Mouse (Mus musculus) adrenal gland, postnatal 36 days (tissue): ENCODE measurements around the gene Stab1. TPM values are rescaled to one million over a fixed set of nuclear protein-coding genes. Genes with fewer than 3 reads are reported as not detected.

Experiments
- DNase-seq, 2 experiments: peaks; one replicate each; pipeline ENCODE4 v3.0.0; 2021; ENCODE audit warnings: mixed read lengths in 1 of 2
- total RNA-seq, 2 experiments: library from RNA; stranded (reverse); gene quantifications; 2 replicates each; pipeline ENCODE4 v1.2.3; 2021

The Stab1 gene
- total RNA-seq, 2 experiments from 2014 or later: 61.7 to 88.5 TPM

- no peak for DNase-seq
Observed at GRCm38 (mm10) chr14:31131272-31131821, 37.1 kb downstream of the Stab1 start.

GRCm38 (mm10) chr14:31130236-31131220 is 37.9 kb downstream of the Stab1 start, which contains the start of gene Nt5dc2:
Gene Nt5dc2, plus strand, starts transcription at chr14:31131053.
- DNase-seq: peak; percentile 94 to 95

GRCm38 (mm10) chr14:31129326-31130235 is 38.9 kb downstream of the Stab1 start:
- DNase-seq: no peak

GRCm38 (mm10) chr14:31128826-31129219 is 39.6 kb downstream of the Stab1 start, which contains the start of gene Smim4:
Gene Smim4, minus strand, starts transcription at chr14:31128956.
- DNase-seq: peak; percentile 98 to 99

- peak; percentile 67 to 68 for DNase-seq
Observed at GRCm38 (mm10) chr14:31128101-31128825, 40.2 kb downstream of the Stab1 start.

- no peak for DNase-seq
Observed at GRCm38 (mm10) chr14:31126826-31127225, 41.6 kb downstream of the Stab1 start.

- DNase-seq: no peak
Observed at GRCm38 (mm10) chr14:31125106-31126075, 43.0 kb downstream of the Stab1 start.

- DNase-seq: no peak
Observed at GRCm38 (mm10) chr14:31115522-31115921, 52.9 kb downstream of the Stab1 start.

GRCm38 (mm10) chr14:31114011-31114410 is 54.4 kb downstream of the Stab1 start:
- DNase-seq: no peak

GRCm38 (mm10) chr14:31112187-31112586 is 56.3 kb downstream of the Stab1 start:
- no peak for DNase-seq

GRCm38 (mm10) chr14:31110613-31111012 is 57.8 kb downstream of the Stab1 start:
- DNase-seq: no peak

GRCm38 (mm10) chr14:31105156-31105555 is 63.3 kb downstream of the Stab1 start:
- DNase-seq: no peak

GRCm38 (mm10) chr14:31089918-31090317 is 78.5 kb downstream of the Stab1 start:
- no peak for DNase-seq

Other genes with a start within 250 kb of the Stab1 start
- 1 to 10 TPM in 1 of 2 experiments, under 1 TPM in 1; 0.16 to 2.0 TPM for gene Itih3, start 244.9 kb downstream of the Stab1 start, total RNA-seq
- gene Itih1, start 225.4 kb downstream of the Stab1 start, total RNA-seq: under 1 TPM in 1 of 2 experiments, not detected in 1; 0.36 TPM
- 10 to 100 TPM; 11.2 to 12.6 TPM for gene Nek4, start 217.3 kb downstream of the Stab1 start, total RNA-seq
- gene Glt8d1, start 167.2 kb downstream of the Stab1 start, total RNA-seq: 10 to 100 TPM; 45.8 to 49.2 TPM
- 100 to 1,000 TPM; 240 to 257 TPM for gene Spcs1, start 167.0 kb downstream of the Stab1 start, total RNA-seq
- 10 to 100 TPM; 56.9 to 57.6 TPM for gene Pbrm1, start 149.5 kb downstream of the Stab1 start, total RNA-seq
- 100 to 1,000 TPM in 1 of 2 experiments, 10 to 100 TPM in 1; 70.5 to 126 TPM for gene Gnl3, start 149.5 kb downstream of the Stab1 start, total RNA-seq
- gene Smim4, start 39.7 kb downstream of the Stab1 start, total RNA-seq: 10 to 100 TPM; 50.5 to 85.0 TPM
- gene Nt5dc2, start 37.6 kb downstream of the Stab1 start, total RNA-seq: 10 to 100 TPM; 24.0 to 29.3 TPM
- gene Tnnc1, start 39.7 kb upstream of the Stab1 start, total RNA-seq: 1 to 10 TPM in 1 of 2 experiments, under 1 TPM in 1; 0.76 to 1.5 TPM
- 100 to 1,000 TPM; 265 to 294 TPM for gene Nisch, start 48.3 kb upstream of the Stab1 start, total RNA-seq
- gene Sema3g, start 49.2 kb upstream of the Stab1 start, total RNA-seq: 1 to 10 TPM; 5.7 to 9.6 TPM
- 1 to 10 TPM; 5.1 to 8.9 TPM for gene Phf7, start 82.7 kb upstream of the Stab1 start, total RNA-seq
- 10 to 100 TPM; 61.8 to 63.2 TPM for gene Bap1, start 82.8 kb upstream of the Stab1 start, total RNA-seq
- gene Dnah1, start 155.3 kb upstream of the Stab1 start, total RNA-seq: 1 to 10 TPM; 1.5 to 1.7 TPM
- 10 to 100 TPM; 43.5 to 45.0 TPM for gene Capn7, start 168.0 kb upstream of the Stab1 start, total RNA-seq